Mouse (Mus musculus) thymus, adult 2 months (tissue): Measurements from ENCODE around the gene Hoxc11.

ENCODE experiments used
- CTCF ChIP-seq: fragments of 200-500 bp; IDR thresholded peaks from 2 replicates; pipeline ENCODE4 v1.5.1; 2012; ENCODE audit warnings: mild to moderate bottlenecking, control low read depth, low read length, moderate library complexity, borderline replicate concordance; ENCODE audit not compliant: control insufficient read depth, poor library complexity, insufficient read depth; ENCODE audit errors: extremely low read depth
- POLR2A ChIP-seq: fragments of 200-500 bp; IDR thresholded peaks from 2 replicates; pipeline ENCODE4 v1.6.1; 2012; ENCODE audit warnings: mild to moderate bottlenecking, low read length, control low read depth, moderate library complexity; ENCODE audit not compliant: control insufficient read depth, poor library complexity, insufficient read depth; ENCODE audit errors: extremely low read depth

DNA sequence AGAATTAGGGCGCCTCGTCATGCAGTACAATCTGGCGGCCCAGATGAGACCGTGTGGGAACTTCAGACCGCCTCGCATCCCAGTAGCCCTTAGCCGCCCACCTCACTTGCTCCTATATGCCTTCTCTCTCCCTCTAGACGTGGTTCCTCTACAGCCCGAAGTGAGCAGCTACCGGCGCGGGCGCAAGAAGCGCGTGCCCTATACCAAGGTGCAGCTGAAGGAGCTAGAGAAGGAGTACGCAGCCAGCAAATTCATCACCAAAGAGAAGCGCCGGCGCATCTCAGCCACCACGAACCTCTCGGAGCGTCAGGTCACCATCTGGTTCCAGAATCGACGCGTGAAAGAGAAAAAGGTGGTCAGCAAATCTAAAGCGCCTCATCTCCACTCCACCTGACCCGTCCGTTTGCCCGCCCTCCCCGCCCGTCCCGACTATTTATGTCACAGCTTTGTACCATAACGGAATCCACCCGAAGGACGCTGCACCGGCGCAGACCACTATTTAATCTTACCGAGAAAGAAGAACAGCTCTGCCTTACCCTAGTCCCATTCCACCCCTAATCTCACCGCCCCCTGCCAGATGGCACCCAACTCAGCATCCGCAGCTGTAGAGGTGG lies 27.1 kb upstream of the Hoxc11 start:
- TF ChIP-seq CTCF = no peak
- TF ChIP-seq POLR2A = no peak
